Mouse (Mus musculus): ENCODE measurements around the gene Grhl3.
"Not testable (repeated sequence)": the region's sequence is repeated elsewhere in the genome, so short reads cannot be mapped to it uniquely, and the experiment has no call there.

Gene Grhl3

DNA sequence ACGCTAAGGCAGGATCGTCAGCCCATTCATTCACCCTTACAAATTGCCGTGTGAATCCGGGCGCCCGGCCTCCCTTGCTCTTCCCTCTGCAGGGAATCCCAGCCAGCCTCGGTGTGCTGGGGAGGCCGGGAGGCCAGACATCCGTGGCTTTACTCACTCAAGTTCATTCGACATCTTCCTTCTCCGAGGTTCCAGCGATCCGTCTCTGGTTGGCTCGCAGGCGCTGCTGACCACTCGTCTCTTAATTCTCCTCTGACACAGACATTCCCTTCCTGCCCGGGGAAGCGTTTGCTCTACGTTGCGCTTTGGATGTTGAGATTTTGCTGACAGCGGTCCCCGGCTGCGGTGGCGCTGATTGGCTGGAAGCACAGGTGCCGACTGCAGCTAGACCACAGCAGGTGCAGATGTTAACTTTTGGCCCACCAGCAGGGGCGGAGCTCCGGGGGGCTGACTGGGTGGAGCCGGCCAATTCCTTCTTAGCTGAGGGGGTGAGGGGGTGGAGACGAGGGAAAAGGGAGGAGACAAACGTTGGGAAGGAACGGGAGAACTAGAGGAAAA is at the start of gene Grhl3:
TSS of gene Grhl3 (minus strand) at position 380 of the 558 bp plus-strand sequence.
- DNase-seq, result peak; percentile 36 to 50

DNA sequence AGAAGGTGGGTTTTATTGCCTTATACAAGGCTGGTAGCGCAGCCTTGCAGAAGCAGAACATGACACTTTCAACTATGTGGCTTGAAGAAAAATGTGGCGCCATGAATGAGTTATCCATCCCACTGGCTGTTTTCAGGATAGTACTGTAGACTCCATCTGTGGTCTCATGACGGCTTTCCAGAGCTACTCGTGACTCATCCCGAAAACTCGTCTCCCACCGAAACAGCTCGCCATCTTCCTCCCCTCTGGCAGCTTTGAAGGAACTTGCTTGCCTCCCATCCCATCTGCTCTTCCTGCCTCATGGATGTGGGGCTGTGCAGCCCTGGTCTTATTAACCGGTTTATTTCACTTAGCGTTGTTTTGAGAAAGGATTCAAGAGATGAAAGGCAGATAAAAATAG is 48.9 kb upstream of the Grhl3 start:
- no peak for DNase-seq

DNA sequence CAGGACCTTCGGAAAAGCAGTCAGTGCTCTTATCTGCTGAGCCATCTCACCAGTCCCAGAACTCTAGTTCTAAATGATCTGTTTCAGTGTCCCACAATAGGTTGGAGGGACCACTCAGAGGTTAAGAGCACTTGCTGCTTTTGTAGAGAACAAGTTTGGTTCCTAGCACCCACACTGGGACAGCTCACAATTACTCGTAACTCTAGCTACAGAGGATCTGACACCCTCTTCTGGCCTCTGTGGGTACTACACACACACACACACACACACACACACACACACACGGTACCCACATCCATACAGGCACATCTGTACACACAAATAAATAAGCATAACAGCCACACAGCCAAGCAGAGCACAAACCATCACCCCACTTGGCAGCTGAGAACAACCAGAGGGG is 47.0 kb upstream of the Grhl3 start:
- DNase-seq, result no peak

DNA sequence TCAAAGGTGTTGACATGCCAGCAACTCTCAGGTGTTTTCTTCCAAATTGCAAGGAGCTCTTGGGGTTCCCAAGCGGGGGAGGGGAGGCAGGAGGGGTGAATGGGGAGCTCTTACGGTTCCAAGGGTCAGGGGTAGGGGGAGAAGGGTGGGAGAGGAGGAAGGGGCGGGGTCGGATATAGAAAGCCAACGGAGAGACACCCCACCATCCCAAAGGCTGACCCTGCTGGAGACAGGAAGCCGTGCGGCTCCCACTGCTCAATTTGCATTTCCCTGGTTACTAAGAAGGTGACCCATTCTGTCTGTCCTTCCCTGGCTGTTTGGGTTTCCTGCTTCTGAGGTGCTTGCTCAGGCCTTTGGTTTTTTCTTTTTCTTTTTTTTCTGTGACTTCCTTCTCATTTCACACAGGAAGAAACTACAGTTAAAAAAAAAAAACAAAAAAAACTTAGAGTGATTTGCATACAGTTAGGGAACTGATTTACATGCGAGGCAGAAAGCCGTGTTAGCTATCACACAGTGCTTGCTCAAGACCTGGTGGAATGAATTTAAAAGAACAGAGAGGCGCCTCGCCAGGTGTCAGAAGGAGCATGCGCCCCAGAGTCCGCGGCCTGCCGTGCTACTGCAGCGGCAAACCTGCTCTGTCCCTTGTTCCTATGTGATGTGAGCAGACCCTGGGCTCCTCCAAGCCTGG is 44.5 kb upstream of the Grhl3 start:
- DNase-seq, result peak; percentile 25 to 32

DNA sequence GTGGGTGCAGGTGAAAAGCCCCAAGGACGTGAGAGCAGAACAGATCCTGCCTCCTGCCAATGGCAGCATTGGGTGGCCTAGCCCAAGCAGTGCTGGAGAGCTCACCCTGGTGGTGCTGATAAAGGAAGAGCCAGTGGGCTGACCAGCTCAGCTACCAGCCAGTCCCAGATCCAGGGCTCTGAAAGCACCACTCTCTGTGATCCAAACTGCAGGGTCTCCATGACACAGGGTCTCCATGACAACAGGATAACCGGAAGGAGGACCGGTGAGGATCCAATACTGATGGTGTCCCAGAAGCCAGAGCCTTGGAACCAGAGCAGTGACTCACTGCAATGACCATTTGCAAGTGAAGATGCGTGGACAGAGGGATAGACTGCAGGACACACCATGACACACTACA is 43.6 kb upstream of the Grhl3 start:
- DNase-seq, result no peak

DNA sequence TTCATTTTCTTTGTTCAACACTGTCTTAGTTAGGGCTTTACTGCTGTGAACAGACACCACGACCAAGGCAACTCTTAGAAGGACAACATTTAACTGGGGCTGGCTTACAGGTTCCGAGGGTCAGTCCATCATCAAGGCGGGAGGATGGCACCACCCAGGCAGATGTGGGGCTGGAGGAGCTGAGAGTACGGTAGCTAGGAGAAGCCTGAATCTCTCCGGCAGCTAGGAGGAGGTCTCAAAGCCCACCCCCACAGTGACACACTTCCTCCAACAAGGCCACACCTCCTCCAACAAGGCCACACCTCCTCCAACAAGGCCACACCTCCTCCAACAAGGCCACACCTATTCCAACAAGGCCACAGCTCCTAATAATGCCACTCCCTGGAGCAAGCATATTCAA is 41.9 kb upstream of the Grhl3 start:
- DNase-seq, result not testable (repeated sequence)

DNA sequence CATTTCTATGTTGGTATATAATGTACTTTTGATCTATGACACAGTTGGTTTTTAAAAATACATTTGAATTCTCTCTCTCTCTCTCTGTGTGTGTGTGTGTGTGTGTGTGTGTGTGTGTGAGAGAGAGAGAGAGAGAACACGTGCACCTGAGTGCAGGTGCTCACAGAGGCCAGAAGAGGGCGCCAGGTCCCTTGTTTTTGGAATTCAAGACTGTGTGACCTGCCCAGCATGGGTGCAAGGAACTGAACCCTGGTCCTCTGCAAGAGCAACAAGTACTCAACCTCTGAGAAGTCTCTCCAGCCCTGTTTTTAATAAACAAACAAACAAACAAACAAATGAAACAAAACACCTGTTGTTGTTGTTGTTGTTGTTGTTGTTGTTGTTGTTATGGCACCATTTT is 36.6 kb upstream of the Grhl3 start:
- DNase-seq, result no peak

DNA sequence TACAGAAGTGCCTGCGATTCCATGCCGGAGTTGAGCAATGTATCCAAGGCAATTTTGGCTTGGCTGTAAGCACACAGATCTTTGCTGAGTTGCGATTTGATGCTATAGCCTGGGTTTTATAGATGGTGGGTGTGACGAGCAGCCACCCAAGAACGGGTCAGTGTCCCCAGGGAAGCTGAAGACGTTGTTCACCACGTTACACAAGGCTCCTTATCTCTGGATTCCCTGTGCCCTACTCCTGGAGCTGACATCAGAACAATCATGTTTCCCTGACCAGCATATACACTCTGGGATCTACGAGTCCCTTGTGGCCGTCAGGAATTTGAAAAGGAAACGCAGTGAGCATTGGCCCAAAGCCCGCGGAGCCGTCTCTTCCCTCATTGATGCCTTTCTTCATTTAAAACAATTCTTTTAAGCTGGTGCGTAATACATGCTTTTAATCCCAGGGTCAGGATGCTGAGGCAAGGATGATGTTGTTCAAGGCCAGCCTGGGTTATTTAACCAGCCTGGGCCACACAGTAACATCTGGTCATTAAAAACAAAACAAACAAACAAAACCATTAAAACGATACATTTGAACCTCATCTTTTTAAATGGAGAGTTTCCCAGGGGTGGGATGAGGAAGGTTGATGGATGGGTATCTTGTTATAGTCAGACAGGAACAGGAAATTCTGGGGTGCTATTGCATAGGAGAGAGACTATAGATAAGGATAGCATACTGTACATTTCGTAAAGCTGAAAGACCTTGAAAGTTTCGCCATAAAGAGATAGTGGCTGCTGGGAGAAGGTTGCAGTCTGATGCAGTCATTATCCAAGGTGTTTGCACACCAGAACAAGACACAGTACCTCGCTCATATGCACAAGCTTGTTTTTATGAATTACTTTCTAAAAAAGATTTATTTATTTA is 34.8 kb upstream of the Grhl3 start:
- DNase-seq, result no peak

DNA sequence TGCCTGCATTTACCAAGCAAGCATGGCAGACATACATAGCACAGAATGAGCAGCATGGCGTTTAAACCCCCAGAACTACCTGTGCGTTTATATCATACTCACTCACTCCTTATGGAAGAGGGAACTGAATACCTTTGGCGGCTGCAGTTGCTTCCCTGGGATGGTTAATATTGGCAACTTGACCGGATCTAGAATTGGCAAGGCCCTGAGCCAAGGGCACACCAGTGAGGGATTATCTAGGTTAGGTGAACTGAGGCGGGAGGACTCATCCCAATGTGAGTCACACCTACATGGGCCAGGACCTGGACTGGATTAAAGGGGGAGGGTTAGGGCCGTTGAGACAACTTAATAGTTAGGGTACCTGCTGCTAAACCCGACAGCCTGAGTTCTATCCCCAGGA is 32.8 kb upstream of the Grhl3 start:
- DNase-seq, result no peak

DNA sequence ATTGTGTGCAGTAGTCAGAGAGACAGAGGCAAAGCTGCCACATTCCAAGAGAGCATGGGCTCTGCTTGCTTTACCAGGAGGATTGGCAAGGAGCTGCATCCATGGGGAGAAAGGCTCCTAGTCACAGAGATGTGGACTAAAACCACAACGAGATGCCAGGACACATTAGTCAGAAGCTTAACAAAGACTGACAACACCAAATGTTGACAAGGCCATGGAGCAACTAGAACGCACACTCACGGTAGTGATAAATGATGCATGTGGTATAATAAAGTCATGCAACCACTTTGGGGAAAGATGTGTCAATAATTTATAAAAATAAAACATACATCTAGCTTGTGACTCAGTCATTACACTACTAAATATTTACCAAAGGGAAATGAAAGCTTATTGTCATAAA is 28.1 kb upstream of the Grhl3 start:
- no peak for DNase-seq

DNA sequence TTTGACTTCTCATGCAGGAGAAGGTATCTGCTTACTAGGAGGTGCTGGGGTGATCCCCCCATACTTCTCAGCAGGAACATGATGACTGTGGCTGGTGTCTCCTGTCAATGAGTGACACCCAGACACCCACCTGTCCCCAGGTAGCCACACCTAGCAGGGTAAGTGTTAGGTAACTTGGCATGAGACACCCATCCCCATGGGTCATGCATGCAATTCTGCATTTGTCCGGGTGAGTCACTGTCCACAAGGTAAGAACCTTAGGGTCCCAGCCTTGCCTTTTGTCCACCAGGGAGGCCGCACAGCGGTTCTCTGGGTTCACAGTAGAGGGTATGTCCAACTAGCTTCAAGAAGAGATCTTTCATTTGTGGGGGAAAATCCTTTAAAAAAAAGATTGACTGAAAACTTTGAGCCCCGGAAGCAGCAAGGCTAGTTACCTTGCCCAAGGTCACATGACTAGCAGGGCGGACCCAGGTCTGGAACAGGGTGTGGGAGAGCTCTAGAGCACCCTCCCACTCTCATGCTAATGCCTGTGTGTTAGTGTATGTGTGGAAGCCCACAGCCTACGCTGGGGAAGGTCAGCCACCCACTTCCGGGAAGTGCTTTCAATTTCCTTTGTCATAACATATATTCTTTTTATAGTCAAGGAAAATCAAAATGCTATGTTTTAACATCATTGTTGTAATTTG is 26.2 kb upstream of the Grhl3 start:
- DNase-seq, result no peak

DNA sequence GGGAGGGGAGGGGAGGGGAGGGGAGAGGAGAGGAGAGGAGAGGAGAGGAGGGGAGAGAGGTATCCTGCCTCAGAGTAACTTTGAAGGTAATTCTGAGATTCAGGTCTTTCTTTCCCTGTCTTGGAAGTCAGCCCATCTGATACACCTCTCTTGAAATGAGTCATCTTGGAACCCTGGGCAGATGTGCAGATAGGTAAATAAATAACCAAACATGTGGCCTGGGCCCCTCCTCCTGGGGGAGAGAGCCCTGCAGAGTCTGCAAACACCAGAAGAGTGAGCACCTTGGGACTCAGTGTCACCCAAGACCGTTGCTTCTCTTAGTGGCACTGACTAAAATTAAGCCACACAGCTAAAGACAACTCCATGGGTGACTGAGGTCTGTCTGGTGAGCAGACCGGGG is 25.6 kb upstream of the Grhl3 start:
- DNase-seq, result no peak

DNA sequence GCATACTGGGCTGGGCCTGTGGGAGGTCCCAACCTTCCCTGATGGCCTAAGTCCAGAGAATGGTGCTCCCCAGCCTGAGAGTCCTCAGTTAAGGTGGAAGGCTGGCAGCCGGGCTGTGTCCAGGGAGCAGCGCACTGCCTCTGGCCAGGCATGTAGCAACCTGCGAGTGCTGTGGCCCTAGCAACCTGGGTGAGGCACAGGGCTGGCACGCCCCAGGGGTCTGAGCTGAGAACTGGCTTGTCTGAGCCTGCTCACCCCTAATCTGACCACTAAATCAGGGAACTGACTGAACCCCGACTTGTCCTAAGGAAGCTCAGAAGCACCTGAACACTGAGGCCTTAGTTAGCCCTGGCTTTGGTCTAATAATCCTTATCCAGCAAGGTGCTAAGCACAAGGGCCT is 24.1 kb upstream of the Grhl3 start:
- no peak for DNase-seq

DNA sequence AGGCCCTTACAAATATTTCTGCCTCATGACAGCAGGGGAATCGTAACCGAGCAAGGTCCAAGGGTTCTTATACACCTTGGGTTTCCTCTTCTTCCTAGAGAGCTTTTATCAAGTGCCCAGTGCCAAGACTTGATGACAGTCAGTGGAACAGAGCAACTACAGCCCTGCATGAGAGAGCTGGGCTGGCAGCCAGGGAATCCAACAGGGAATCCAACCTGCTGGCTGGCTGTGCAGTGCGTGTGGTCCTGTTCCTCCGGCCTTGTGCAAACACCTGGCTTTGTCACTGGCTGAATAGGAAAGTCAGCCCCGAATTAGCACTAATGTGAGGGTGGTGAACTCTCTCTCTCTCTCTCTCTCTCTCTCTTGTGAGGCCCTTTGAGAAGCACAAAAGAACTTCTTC is 22.5 kb upstream of the Grhl3 start:
- DNase-seq, result peak in 1 of 2 experiments; percentile 50

DNA sequence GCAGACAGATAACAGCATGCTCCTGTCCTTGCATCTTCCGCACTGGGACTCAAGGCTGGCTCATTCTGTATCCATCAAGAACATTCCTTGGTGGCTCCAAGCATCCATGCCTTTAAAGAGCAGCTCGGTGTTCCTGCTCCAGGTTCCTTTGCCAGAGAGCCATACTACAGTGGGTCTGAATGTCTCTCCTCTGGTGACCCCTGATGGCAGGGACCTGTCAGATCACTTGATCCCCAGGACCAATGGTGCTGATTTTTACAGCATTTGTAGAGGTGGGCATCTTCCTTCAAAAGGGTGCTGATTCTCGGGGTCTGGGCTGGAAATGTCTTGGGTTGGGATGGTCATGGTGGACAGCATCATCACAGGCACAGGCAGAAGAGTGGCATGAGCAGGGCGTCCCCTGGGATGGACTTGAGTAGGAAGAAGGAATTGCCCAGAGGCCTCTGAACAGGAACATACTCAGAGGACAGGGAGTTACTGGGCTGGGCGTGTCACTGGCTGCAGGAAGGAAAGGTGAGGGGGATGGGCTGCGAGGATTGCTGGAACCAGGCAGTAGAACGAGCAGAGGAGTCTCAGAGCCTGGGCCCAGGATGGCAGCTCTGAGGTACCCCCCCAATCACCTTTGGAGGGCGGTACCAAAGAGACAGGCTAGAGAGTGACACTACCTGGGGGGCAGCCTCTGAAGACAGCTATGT is 18.3 kb upstream of the Grhl3 start:
- no peak for DNase-seq

DNA sequence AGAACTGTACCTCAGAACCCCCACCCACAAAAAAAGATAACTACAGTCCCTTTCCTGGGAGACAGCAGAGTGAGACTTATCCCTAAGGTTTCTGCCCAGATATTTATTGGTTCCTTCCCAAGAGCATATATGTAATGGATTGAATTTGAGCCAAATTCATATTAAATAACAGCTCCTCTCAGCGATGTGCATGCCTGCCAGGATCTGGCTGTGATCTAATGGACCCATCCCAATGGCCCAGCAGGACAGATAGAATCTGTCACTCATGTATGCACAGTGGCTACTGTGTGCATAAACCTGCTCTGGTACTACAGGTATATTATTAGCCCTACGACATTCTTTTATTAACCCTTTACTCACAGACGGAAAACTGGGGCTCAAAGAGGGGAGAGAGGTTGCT is 17.7 kb upstream of the Grhl3 start:
- no peak for DNase-seq

DNA sequence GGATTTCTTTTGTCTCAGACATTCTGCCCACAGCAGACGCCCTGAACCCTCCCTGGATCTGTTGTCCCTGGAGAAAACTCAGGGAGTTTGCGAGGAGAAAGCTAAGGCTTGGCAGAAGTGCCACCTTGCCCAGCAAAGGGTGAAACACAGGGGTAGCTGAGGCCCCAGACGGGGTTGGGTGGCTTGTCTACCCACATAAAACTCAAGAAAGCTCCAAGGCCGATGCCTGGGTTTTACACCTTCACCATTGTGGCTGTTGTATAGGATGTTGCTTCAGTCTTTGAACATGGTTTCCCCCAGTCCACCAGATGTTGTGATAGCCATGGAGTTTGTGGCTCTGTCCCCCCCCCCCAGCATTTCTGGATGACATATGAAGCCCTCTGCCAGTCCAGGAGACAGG is 11.4 kb upstream of the Grhl3 start:
- no peak for DNase-seq

DNA sequence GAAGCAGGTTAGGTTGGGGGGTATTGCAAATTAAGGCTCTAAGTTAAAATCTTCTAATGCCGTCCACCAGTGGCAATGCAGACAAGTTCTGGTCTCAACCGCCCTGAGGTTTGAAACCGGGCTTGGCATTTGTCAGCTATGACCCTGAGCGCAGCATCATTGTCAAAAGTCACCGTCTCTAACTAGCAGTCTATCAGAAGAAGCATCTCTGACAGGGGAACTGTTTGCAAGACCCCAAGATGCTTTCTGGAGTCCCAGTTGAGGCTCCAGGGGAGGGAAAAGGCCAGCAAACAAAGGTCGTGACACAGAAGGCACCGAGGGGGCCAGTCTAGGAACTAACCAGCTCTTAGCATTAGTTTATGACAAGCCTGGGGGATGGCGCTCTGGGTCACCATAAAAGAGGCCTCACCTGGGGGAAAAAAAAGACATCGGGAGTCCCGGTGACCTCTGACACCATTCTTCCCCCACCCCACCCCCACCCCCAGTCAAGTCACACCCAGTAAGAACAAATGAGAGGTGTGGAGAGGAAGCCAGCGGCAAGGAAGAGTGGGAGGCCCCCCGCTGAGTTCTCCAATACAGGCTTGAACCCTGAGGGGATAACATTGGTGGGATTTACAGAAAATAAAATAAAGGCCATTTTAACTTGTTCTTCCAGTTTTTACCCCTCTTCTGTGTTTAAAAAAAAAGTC is 7.9 kb upstream of the Grhl3 start:
- no peak for DNase-seq

DNA sequence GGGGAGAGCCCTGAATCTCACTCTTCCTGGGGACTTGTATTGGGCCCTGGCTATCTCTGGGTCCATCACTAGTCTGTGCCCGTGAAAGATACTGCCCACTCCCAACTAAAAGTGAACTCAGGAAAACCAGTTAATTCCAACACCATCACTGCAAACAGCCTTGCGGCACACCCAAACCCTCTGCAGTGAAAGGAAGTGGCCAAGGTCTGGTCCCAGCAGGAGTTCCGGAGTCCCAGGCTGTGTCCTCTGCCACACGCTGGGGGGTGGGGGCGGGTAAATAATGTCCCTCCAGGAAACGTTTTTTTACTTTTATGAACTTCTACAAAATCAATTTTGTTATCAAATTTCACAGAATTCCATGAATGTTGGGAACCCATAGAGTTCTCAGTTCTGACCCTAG is 6.3 kb upstream of the Grhl3 start:
- DNase-seq, result no peak

DNA sequence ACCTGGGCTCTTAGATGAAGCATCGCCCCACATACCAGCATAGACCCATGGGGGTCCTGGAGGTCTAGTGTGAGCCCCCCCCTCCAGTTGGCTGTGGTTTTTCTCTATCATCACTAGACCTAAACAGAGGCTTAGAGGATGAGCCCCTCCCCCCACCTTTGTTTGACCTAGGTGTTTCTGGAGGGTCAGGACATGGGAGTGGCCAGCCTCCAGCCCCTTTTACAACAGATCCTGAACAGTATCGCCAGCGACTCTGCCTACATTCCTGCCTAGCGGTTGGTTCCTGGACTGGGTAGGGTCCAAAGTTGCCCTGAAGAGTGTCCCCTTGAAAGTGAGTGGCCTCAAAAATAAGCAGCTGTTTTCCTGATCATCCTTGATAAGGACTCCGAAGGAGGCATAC is 5.1 kb upstream of the Grhl3 start:
- no peak for DNase-seq

DNA sequence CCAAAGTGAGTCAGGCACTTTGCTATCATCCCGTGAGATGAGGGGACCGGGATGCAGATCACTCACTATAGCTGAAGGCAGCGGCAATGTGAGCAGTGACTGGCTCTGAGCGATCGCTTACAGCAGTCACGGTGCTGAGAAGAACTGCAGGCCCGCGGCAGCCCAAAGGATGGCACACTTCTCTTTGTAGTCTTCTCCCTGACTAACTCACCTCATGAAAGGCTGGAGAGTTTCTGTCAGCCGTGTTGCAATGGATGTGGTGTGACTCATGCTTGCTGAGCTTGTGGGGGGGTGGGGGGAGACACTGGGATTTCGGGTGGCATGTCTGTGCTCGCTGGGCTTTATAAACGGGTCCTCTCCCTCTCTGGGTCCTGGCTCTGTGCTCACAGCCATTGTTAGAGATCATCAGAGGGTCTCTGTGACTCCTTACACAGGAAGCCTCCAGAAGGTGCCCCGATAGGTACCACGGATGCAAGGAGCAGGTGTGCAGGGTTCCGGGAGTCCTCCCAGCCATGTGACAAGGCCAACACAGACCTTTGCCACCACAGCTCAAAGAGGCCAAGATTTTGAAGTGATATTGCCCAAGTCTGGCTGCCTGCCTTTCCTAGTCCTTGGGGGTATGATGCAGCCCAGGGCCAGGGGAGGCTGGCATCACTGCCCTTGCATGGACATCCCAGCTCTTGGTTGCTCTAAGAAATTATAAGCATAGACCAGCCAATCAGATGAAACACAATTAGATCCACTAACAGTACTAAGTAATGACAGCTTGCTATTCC is 2.1 kb upstream of the Grhl3 start:
- no peak for DNase-seq

Data from lung, postnatal 4 days (tissue).